Mouse (Mus musculus) kidney, adult 2 months (tissue): ENCODE results near the gene Rasip1.

Experiments used
- CTCF ChIP-seq: fragments of 200-500 bp; conservative IDR thresholded peaks from 2 replicates; pipeline ENCODE4 v1.5.1; 2011; ENCODE audit warnings: low read depth, mild to moderate bottlenecking, control low read depth, low read length, moderate library complexity, mixed read lengths; ENCODE audit not compliant: insufficient read depth, insufficient read length
- POLR2A ChIP-seq: fragments of 200-500 bp; IDR thresholded peaks from one replicate; pipeline ENCODE4 v1.6.1; 2011; ENCODE audit warnings: low read depth, low read length, control low read depth

- TF ChIP-seq CTCF = no peak
- TF ChIP-seq POLR2A = no peak
These were observed 10.4 kb downstream of the Rasip1 start for GRCm38 (mm10) chr7:45637710-45638109.
